Mouse (Mus musculus) liver, adult 2 months (tissue): ENCODE results near the gene Gramd4.

ENCODE experiments used
- CTCF ChIP-seq: fragments of 200-500 bp; IDR thresholded peaks from 2 replicates; pipeline ENCODE4 v1.5.1; 2011; ENCODE audit warnings: low read depth, low read length, control low read depth
- POLR2A ChIP-seq: fragments of 200-500 bp; IDR thresholded peaks from 2 replicates; pipeline ENCODE4 v1.6.1; 2011; ENCODE audit warnings: low read length, control low read depth; ENCODE audit not compliant: insufficient read depth; ENCODE audit errors: extremely low read depth

- TF ChIP-seq CTCF: no peak
- TF ChIP-seq POLR2A: no peak
These were observed 41.5 kb upstream of the Gramd4 start for GRCm38 (mm10) chr15:86015860-86016541.
